Mouse (Mus musculus) kidney, adult 2 months (tissue): ENCODE results near the gene Wdr95.

Source experiments
- CTCF ChIP-seq: fragments of 200-500 bp; conservative IDR thresholded peaks from 2 replicates; pipeline ENCODE4 v1.5.1; 2011; ENCODE audit warnings: low read depth, mild to moderate bottlenecking, control low read depth, low read length, moderate library complexity, mixed read lengths; ENCODE audit not compliant: insufficient read depth, insufficient read length
- POLR2A ChIP-seq: fragments of 200-500 bp; IDR thresholded peaks from one replicate; pipeline ENCODE4 v1.6.1; 2011; ENCODE audit warnings: low read depth, low read length, control low read depth

- no peak for TF ChIP-seq CTCF
- no peak for TF ChIP-seq POLR2A
These were observed 95.6 kb downstream of the Wdr95 start for GRCm38 (mm10) chr5:149623815-149624675.
